Mouse (Mus musculus): ENCODE results near the gene Usp11. TPM values are rescaled to one million over a fixed set of nuclear protein-coding genes. Genes with fewer than 3 reads are reported as not detected.

Usp11 gene
- polyA plus RNA-seq, 1 experiment: 39.3 TPM

DNA sequence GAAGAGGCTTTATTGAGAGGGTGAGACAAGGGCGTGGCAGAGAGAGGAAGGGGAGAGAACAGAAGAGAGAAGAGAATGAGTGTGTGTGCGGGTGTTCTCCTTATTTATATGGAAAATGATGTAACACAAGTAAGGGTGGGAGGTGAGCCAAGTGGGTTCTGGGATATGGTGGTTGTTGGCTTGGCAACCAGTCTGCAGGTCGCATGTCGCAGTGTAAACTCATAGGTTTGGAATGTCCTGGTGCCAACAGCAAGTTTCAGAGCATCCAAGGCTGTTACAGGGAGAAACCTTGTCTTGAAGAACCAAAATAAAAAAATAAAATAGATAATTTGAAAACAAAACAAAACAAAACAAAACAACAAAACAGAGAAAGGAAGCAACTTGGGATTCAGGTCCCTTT, 57.5 kb downstream of the Usp11 start:
- Histone ChIP-seq H3K4me3 (ENCODE audit: control insufficient read depth, insufficient read depth, low read length) (no peak overlapping the region), H3K36me3 (ENCODE audit: control insufficient read depth, insufficient read depth, low read length) (no peaks in the 10 kb centered on the region), H3K27me3 (ENCODE audit: control insufficient read depth, insufficient read depth, low read length) (no peaks in the 10 kb centered on the region), H3K4me1 (replicated peaks; ENCODE audit: control insufficient read depth, insufficient read depth, low read length) (no peaks in the 10 kb centered on the region), H3K27ac (ENCODE audit: control insufficient read depth, insufficient read depth, low read length) (no peak overlapping the region)
- TF ChIP-seq POLR2A (IDR thresholded peaks at IDR 0.05; ENCODE audit: control insufficient read depth, extremely low read depth, insufficient read depth, low read length, poor library complexity) (no peak), CTCF (IDR thresholded peaks at IDR 0.05; ENCODE audit: borderline replicate concordance, control insufficient read depth, extremely low read depth, insufficient read depth, low read length, poor library complexity) (no peak)
- no peak for DNase-seq
- WGBS: 99% methylated on average over 4 of the region's 4 CpGs

Other genes with a start within 250 kb of the Usp11 start
- 0.45 TPM in 1 of 2 replicates, not detected in the other for gene Rgn, start 154.1 kb upstream of the Usp11 start, polyA plus RNA-seq (2012; rRNA removed)
- gene Rbm10, start 86.4 kb upstream of the Usp11 start, polyA plus RNA-seq (2012; rRNA removed): 127 and 131 TPM in 2 replicates
- 117 and 150 TPM in 2 replicates for gene Ndufb11, start 86.3 kb upstream of the Usp11 start, polyA plus RNA-seq (2012; rRNA removed)
- 429 and 454 TPM in 2 replicates for gene Uba1, start 45.6 kb upstream of the Usp11 start, polyA plus RNA-seq (2012; rRNA removed)
- gene Cdk16, start 16.0 kb upstream of the Usp11 start, polyA plus RNA-seq (2012; rRNA removed): 200 and 211 TPM in 2 replicates
- 194 and 224 TPM in 2 replicates for gene Araf, start 93.9 kb downstream of the Usp11 start, polyA plus RNA-seq (2012; rRNA removed)
- 8.3 and 12.0 TPM in 2 replicates for gene Timp1, start 166.3 kb downstream of the Usp11 start, polyA plus RNA-seq (2012; rRNA removed)
- 0.67 and 0.88 TPM in 2 replicates for gene Syn1, start 217.1 kb downstream of the Usp11 start, polyA plus RNA-seq (2012; rRNA removed)
- gene Cfp, start 227.6 kb downstream of the Usp11 start, polyA plus RNA-seq (2012; rRNA removed): 80.6 and 81.6 TPM in 2 replicates
- 17.4 and 19.4 TPM in 2 replicates for gene Elk1, start 246.7 kb downstream of the Usp11 start, polyA plus RNA-seq (2012; rRNA removed)

Data from thymus, adult 2 months (tissue).